Mouse (Mus musculus): ENCODE results near the gene Txndc15.
"Not testable (repeated sequence)": the region's sequence is repeated elsewhere in the genome, so short reads cannot be mapped to it uniquely, and the experiment has no call there.

The Txndc15 gene

GRCm38 (mm10) chr13:55714501-55715166 lies at the start of gene Txndc15:
Gene Txndc15, plus strand, starts transcription at chr13:55714650.
- DNase-seq, result peak; percentile 88 to 89

- peak; percentile 55 to 57 for DNase-seq
These were observed 45.9 kb upstream of the Txndc15 start for GRCm38 (mm10) chr13:55668550-55668949.

- no peak for DNase-seq
These were observed 41.7 kb upstream of the Txndc15 start for GRCm38 (mm10) chr13:55672711-55673110.

GRCm38 (mm10) chr13:55677364-55677763 lies 37.1 kb upstream of the Txndc15 start:
- DNase-seq, result no peak

GRCm38 (mm10) chr13:55682201-55682600 lies 32.2 kb upstream of the Txndc15 start:
- DNase-seq, result no peak

GRCm38 (mm10) chr13:55683581-55683980 lies 30.9 kb upstream of the Txndc15 start:
- no peak for DNase-seq

GRCm38 (mm10) chr13:55686107-55686633 lies 28.3 kb upstream of the Txndc15 start:
- DNase-seq, result no peak

GRCm38 (mm10) chr13:55687927-55688602 lies 26.4 kb upstream of the Txndc15 start:
- DNase-seq, result no peak

GRCm38 (mm10) chr13:55692535-55693242 lies 21.8 kb upstream of the Txndc15 start, which contains the start of gene B230219D22Rik:
Gene B230219D22Rik, plus strand, starts transcription at chr13:55693124.
- DNase-seq, result peak; percentile 89 to 91

- DNase-seq, result peak; percentile 66 to 78
These were observed 21.2 kb upstream of the Txndc15 start for GRCm38 (mm10) chr13:55693243-55693721.

GRCm38 (mm10) chr13:55694110-55694509 lies 20.3 kb upstream of the Txndc15 start:
- DNase-seq, result no peak

GRCm38 (mm10) chr13:55695989-55696388 lies 18.5 kb upstream of the Txndc15 start:
- not testable (repeated sequence) for DNase-seq

GRCm38 (mm10) chr13:55704301-55704700 lies 10.1 kb upstream of the Txndc15 start:
- DNase-seq, result no peak

- DNase-seq, result no peak
These were observed 1.6 kb upstream of the Txndc15 start for GRCm38 (mm10) chr13:55712846-55713245.

- DNase-seq, result no peak
These were observed 690 bp downstream of the Txndc15 start for GRCm38 (mm10) chr13:55715167-55715512.

- peak; percentile 37 to 61 for DNase-seq
These were observed 1.6 kb downstream of the Txndc15 start for GRCm38 (mm10) chr13:55715908-55716510.

GRCm38 (mm10) chr13:55721516-55721915 lies 7.1 kb downstream of the Txndc15 start:
- no peak for DNase-seq

- no peak for DNase-seq
These were observed 7.5 kb downstream of the Txndc15 start for GRCm38 (mm10) chr13:55721995-55722394.

- DNase-seq, result no peak
These were observed 12.2 kb downstream of the Txndc15 start for GRCm38 (mm10) chr13:55726598-55727119.

- peak; percentile 88 to 93 for DNase-seq
These were observed 12.8 kb downstream of the Txndc15 start, which contains the start of gene Pcbd2 for GRCm38 (mm10) chr13:55727120-55727838. Gene Pcbd2, plus strand, starts transcription at chr13:55727368.

GRCm38 (mm10) chr13:55727839-55728238 lies 13.4 kb downstream of the Txndc15 start:
- DNase-seq, result peak; percentile 69 to 78

- DNase-seq, result no peak
These were observed 16.3 kb downstream of the Txndc15 start for GRCm38 (mm10) chr13:55730716-55731115.
